Mouse (Mus musculus): ENCODE data around the gene Ilf2. TPM values are rescaled to one million over a fixed set of nuclear protein-coding genes. Genes with fewer than 3 reads are reported as not detected.

The Ilf2 gene
- polyA plus RNA-seq, 1 experiment from 2014 or later, result 169 TPM

DNA sequence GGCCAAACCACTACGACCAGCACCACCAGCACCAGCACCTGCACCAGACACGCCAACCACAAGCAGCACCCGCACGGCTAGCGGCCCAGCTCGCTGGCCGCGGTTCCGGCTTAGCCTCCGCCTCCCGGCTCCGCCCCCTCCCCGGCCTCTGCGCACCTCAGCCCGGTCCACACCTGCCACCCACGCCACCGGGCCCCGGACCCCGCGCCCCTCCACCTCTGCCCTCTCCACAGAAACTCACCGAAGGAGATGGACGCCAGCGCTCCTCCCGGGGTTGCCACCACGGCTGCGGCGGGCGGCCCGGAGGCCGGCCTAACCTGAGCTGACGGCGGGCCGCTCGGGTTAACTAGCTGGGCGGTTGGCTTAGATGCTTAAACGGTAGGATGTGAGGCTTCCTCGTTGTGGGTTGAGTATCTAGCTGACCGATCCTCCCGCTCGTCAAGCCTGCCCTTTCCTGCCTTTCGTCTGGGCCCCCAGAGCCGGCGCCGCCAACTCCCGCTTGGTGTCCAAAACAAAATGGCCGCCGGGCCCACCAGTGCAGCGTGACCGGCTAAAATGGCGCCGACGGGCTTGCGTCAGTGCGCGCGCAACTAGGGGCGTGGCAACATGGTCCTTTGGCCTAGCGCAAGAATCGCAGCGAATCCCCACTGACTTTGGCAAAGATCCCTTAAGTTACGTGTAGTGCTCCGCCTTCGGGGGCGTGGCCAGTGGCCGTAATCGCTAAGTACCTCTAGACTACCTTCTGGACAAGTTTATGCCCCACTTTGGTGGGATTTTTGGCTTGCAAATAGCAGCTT is 33.2 kb downstream of the Ilf2 start, which contains the start of gene Chtop:
TSS of gene Chtop (minus strand) at position 549 of the 797 bp plus-strand sequence.
- WGBS, result under 1% methylated on average over 66 of the region's 66 CpGs
- peak; percentile 87 for ATAC-seq (replicated peaks; ENCODE audit: low FRiP score)

DNA sequence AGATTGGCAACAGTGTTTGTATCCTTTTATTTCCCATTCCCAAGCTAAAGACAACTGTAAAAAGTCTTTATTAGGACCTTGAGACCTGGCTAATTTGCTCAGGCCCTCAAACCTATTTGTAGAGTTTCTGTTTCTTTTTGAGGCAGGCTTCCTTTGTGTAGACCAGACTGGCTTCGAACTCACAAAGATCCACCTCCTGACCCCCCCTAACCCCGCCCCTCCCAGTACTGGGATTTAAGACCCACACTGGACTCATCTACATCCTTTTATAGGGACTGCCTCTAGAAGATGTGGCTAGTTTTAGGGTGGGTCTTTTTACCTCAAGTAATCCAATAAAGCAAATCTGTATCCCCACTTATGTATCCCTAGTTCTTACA is 33.8 kb downstream of the Ilf2 start:
- ATAC-seq (replicated peaks; ENCODE audit: low FRiP score) (0 out of 2 replicates have a peak, but pooled peaks have one; percentile 1), DNase-seq (ENCODE audit: low spot score) (peak; percentile 54)
- peaks cover 15% of the 10 kb centered on the region; the same call in 1 of the 2 replicates for H3K36me3 ChIP-seq (ENCODE audit: control insufficient read depth, insufficient read depth, low read length)
- peak overlapping the region; percentile 40 for H3K27ac ChIP-seq (ENCODE audit: low read depth, low read length)
- H3K4me2 ChIP-seq, result peak overlapping the region; percentile 72
- H3K4me1 ChIP-seq (replicated peaks; ENCODE audit: control insufficient read depth, insufficient read depth, low read length), result peaks cover 14% of the 10 kb centered on the region
- peak overlapping the region; percentile 37 for H3K9ac ChIP-seq (ENCODE audit: low read depth, low read length)
- peak overlapping the region; percentile 90 for H3K4me3 ChIP-seq (ENCODE audit: low read depth, low read length)
- no peaks in the 10 kb centered on the region for H3K27me3 ChIP-seq (replicated peaks; ENCODE audit: control insufficient read depth, insufficient read depth, low read length)
- 8% methylated on average over 2 of the region's 2 CpGs for WGBS
- H3K9me3 ChIP-seq (ENCODE audit: control insufficient read depth, low read length), result no peaks in the 10 kb centered on the region

More for the DNA sequence above, 33.2 kb downstream of the Ilf2 start, which contains the start of gene Chtop:
- peak within 1 kb of the TSS; percentile 90 for H3K4me3 ChIP-seq (ENCODE audit: low read depth, low read length)
- H3K4me2 ChIP-seq, result peak within 1 kb of the TSS; percentile 93
- peak; percentile 99 for DNase-seq (ENCODE audit: low spot score)
- H3K9me3 ChIP-seq (ENCODE audit: control insufficient read depth, low read length), result no peaks in the 10 kb centered on the region
- peaks cover 15% of the 10 kb centered on the region; the same call in 1 of the 2 replicates for H3K36me3 ChIP-seq (ENCODE audit: control insufficient read depth, insufficient read depth, low read length)
- peak within 1 kb of the TSS; percentile 99 for H3K9ac ChIP-seq (ENCODE audit: low read depth, low read length)
- H3K27me3 ChIP-seq (replicated peaks; ENCODE audit: control insufficient read depth, insufficient read depth, low read length), result no peaks in the 10 kb centered on the region
- peaks cover 14% of the 10 kb centered on the region for H3K4me1 ChIP-seq (replicated peaks; ENCODE audit: control insufficient read depth, insufficient read depth, low read length)
- peak within 1 kb of the TSS; percentile 95 for H3K27ac ChIP-seq (ENCODE audit: low read depth, low read length)

DNA sequence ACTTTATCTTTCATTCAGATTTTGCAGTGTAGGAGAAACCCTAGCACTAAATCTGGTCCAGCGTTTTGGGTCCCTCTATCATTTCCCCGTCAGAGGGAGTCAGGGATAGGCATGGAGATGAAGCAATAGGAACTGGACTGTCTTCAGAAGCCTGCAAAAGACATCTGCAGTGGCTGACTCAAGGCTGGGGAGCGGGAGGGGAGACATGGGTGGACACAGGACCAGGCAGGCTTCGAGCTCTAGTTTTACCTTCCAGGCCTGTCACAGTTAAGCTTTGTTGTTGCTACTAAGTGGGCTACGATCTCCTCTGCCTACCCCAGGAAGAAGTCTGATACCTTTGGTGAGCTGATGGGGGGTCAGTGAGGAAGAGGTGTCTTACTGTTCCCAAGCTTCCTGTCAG is 36.4 kb downstream of the Ilf2 start:
- DNase-seq (ENCODE audit: low spot score) (no peak), ATAC-seq (replicated peaks; ENCODE audit: low FRiP score) (no peak)
- Histone ChIP-seq H3K4me3 (ENCODE audit: low read depth, low read length) (no peak overlapping the region), H3K9me3 (ENCODE audit: control insufficient read depth, low read length) (no peaks in the 10 kb centered on the region), H3K4me1 (replicated peaks; ENCODE audit: control insufficient read depth, insufficient read depth, low read length) (peaks cover 22% of the 10 kb centered on the region), H3K9ac (ENCODE audit: low read depth, low read length) (no peak overlapping the region), H3K4me2 (no peak overlapping the region), H3K27me3 (replicated peaks; ENCODE audit: control insufficient read depth, insufficient read depth, low read length) (no peaks in the 10 kb centered on the region), H3K27ac (ENCODE audit: low read depth, low read length) (no peak overlapping the region), H3K36me3 (ENCODE audit: control insufficient read depth, insufficient read depth, low read length) (no peaks in the 10 kb centered on the region; the same call in 1 of the 2 replicates)
- WGBS, result 80% methylated on average over 5 of the region's 5 CpGs

DNA sequence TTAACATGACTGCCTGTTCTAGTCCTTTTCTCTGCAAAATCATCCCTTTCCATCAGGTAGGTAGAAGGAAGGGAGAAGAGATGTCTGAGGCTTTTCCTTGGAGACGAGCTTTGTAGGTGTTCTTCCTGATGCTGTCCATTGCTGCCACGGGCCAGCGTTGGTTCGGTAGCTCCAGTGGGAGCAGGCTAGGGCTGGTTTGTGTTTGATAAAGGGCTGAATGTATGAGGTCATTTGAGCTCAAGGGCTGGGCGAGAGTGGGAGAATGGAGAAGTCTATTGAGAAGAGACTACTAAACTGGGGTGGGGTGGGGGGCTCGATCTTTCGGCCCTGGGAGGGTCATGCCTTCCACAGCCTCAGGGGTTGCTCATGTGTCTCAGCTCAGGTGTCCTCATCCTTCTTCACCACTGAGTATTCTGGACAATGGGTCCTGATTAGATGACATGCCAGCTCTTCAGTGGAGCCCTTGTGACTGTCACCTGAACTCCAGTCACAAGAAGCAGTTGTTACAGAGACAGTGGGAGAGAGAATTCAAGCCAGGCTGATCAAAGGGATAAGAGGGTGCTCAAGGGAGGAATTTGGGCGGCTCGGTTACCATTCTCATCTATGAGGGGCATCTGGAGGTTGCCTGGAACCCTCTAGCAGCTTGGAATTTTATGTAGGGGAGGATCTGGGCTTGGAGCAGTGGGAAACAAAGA is 37.2 kb downstream of the Ilf2 start:
- Histone ChIP-seq H3K36me3 (ENCODE audit: control insufficient read depth, insufficient read depth, low read length) (no peaks in the 10 kb centered on the region), H3K27me3 (replicated peaks; ENCODE audit: control insufficient read depth, insufficient read depth, low read length) (no peaks in the 10 kb centered on the region), H3K4me2 (no peak overlapping the region), H3K9me3 (ENCODE audit: control insufficient read depth, low read length) (no peaks in the 10 kb centered on the region), H3K27ac (ENCODE audit: low read depth, low read length) (no peak overlapping the region), H3K4me1 (replicated peaks; ENCODE audit: control insufficient read depth, insufficient read depth, low read length) (peaks cover 16% of the 10 kb centered on the region), H3K4me3 (ENCODE audit: low read depth, low read length) (no peak overlapping the region), H3K9ac (ENCODE audit: low read depth, low read length) (no peak overlapping the region)
- DNase-seq (ENCODE audit: low spot score) (no peak), ATAC-seq (replicated peaks; ENCODE audit: low FRiP score) (no peak)
- WGBS, result 70% methylated on average over 9 of the region's 9 CpGs

DNA sequence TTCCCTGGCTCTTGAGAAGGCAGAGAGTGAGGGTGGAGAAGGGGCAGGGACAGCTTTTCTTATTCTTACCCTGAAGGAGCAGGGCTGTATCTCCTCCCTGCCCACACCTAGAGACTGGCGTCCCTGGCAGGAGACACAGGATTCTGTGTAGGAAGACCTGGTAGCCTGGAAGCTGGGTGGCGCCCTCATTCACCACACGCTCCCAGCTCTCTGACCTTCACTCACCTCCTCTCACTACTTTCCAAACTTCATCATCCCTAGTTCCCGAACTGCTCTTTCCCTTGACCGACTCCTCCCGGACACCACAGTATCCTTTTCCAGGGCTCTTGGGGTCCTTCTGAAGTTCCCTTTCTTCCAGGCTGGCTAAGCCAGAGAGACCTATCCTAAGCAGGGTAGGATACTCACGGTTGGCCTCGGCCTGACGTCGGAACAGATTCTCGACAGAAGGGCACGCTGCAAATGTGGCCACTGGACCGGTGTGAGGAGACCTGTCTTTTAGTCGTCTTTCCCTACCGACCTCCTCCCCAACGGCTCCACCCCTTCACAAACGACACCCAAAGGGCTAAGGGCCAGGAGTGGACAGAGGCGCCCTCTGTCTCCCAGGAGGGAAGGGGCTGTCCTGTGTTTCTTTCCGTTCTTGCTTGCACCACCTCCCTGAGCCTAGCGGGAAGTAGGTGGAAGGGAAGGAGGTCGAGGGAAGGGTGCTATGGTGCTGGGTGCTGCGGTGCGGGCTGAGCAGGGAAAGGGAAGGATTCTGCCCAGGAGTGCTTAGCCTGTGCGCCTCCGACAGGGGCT is 38.1 kb downstream of the Ilf2 start, which contains the start of the genes S100a1 and S100a13:
TSS of gene S100a1 (minus strand) at position 597 of the 795 bp plus-strand sequence.
TSS of gene S100a13 (plus strand) at position 640 of the 795 bp plus-strand sequence.
- no peaks in the 10 kb centered on the region for H3K9me3 ChIP-seq (ENCODE audit: control insufficient read depth, low read length)
- H3K4me2 ChIP-seq, result peak within 1 kb of the TSS; percentile 87
- peak within 1 kb of the TSS; percentile 46 for H3K4me3 ChIP-seq (ENCODE audit: low read depth, low read length)
- DNase-seq (ENCODE audit: low spot score), result peak; percentile 56
- no peaks in the 10 kb centered on the region for H3K36me3 ChIP-seq (ENCODE audit: control insufficient read depth, insufficient read depth, low read length)
- H3K4me1 ChIP-seq (replicated peaks; ENCODE audit: control insufficient read depth, insufficient read depth, low read length), result peaks cover 13% of the 10 kb centered on the region
- WGBS, result 3% methylated on average over 25 of the region's 25 CpGs
- no peak within 1 kb of the TSS for H3K27ac ChIP-seq (ENCODE audit: low read depth, low read length)
- peak; percentile 46 for ATAC-seq (replicated peaks; ENCODE audit: low FRiP score)
- H3K9ac ChIP-seq (ENCODE audit: low read depth, low read length), result peak within 1 kb of the TSS; percentile 62
- no peaks in the 10 kb centered on the region for H3K27me3 ChIP-seq (replicated peaks; ENCODE audit: control insufficient read depth, insufficient read depth, low read length)

DNA sequence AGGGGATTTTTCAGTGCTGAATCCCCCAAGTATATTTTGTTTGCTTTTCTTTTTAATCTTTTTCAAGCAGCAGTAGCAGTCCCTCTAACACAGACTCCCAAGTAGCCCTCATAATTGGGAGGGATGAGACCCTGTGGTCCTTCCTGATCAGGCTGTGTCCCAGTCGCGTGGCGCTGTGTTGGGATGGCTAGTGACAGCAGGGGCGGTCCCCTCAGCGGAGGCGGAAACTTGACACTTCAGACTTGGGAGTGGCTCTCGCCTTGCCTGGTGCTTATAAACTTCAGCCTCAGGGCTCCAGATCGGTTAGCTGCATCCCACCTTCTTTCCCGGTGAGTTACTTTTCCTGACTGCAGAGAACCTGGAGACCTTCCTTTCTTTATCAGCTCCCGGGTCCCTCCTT is 38.8 kb downstream of the Ilf2 start:
- Histone ChIP-seq H3K4me1 (replicated peaks; ENCODE audit: control insufficient read depth, insufficient read depth, low read length) (peaks cover 12% of the 10 kb centered on the region), H3K4me3 (ENCODE audit: low read depth, low read length) (peak overlapping the region; percentile 46), H3K9ac (ENCODE audit: low read depth, low read length) (peak overlapping the region; percentile 62), H3K9me3 (ENCODE audit: control insufficient read depth, low read length) (no peaks in the 10 kb centered on the region), H3K36me3 (ENCODE audit: control insufficient read depth, insufficient read depth, low read length) (no peaks in the 10 kb centered on the region), H3K27me3 (replicated peaks; ENCODE audit: control insufficient read depth, insufficient read depth, low read length) (no peaks in the 10 kb centered on the region), H3K27ac (ENCODE audit: low read depth, low read length) (no peak overlapping the region), H3K4me2 (peak overlapping the region; percentile 87)
- WGBS, result under 1% methylated on average over 10 of the region's 10 CpGs
- DNase-seq (ENCODE audit: low spot score), result peak; percentile 76
- ATAC-seq (replicated peaks; ENCODE audit: low FRiP score), result peak; percentile 84

DNA sequence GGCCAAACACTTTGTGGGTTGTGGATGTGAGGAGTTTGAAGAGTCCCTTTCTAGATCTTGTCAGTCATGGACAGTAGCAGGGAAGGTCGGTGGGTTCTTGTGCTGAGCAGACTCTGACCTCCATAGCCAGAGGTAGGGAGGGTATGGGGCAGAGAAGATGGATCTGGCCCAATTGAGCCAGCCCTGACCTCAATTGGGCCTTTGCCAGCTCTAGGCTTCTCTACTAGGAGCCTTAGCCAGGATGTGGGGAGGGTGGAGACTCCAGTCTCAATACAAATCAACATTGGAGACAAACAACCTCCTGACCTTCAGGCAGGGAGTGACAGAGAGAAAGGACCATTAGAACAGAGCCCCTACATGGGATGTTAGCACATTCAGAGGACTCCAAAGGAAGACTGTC is 39.3 kb downstream of the Ilf2 start:
- ATAC-seq (replicated peaks; ENCODE audit: low FRiP score), result no peak
- no peaks in the 10 kb centered on the region for H3K36me3 ChIP-seq (ENCODE audit: control insufficient read depth, insufficient read depth, low read length)
- H3K27me3 ChIP-seq (replicated peaks; ENCODE audit: control insufficient read depth, insufficient read depth, low read length), result no peaks in the 10 kb centered on the region
- H3K27ac ChIP-seq (ENCODE audit: low read depth, low read length), result no peak overlapping the region
- no peaks in the 10 kb centered on the region for H3K9me3 ChIP-seq (ENCODE audit: control insufficient read depth, low read length)
- peaks cover 11% of the 10 kb centered on the region for H3K4me1 ChIP-seq (replicated peaks; ENCODE audit: control insufficient read depth, insufficient read depth, low read length)
- peak overlapping the region; percentile 62 for H3K9ac ChIP-seq (ENCODE audit: low read depth, low read length)
- H3K4me3 ChIP-seq (ENCODE audit: low read depth, low read length), result peak overlapping the region; percentile 46
- peak overlapping the region; percentile 87 for H3K4me2 ChIP-seq
- WGBS, result 30% methylated on average over 1 of the region's 1 CpGs
- no peak for DNase-seq (ENCODE audit: low spot score)

DNA sequence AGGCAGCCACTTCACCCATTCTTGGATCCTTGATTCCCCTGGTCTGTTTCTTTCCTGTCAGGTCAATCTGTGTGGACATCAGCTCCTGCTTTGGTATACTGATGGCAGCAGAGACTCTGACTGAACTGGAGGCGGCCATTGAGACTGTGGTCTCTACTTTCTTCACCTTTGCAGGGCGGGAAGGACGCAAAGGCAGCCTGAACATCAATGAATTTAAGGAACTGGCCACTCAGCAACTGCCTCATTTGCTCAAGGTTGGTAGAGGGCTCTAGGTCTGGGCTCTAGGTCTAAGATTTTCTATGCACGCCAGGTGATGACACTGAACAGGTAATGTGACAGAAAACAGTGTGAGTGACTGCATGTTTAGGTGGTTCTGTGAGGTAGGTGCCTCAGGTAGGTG is 39.9 kb downstream of the Ilf2 start:
- Histone ChIP-seq H3K27me3 (replicated peaks; ENCODE audit: control insufficient read depth, insufficient read depth, low read length) (no peaks in the 10 kb centered on the region), H3K4me2 (no peak overlapping the region; the same call in 1 of the 2 replicates), H3K36me3 (ENCODE audit: control insufficient read depth, insufficient read depth, low read length) (no peaks in the 10 kb centered on the region), H3K9ac (ENCODE audit: low read depth, low read length) (no peak overlapping the region), H3K27ac (ENCODE audit: low read depth, low read length) (no peak overlapping the region), H3K4me3 (ENCODE audit: low read depth, low read length) (no peak overlapping the region), H3K4me1 (replicated peaks; ENCODE audit: control insufficient read depth, insufficient read depth, low read length) (peaks cover 11% of the 10 kb centered on the region), H3K9me3 (ENCODE audit: control insufficient read depth, low read length) (no peaks in the 10 kb centered on the region)
- DNase-seq (ENCODE audit: low spot score) (no peak), ATAC-seq (replicated peaks; ENCODE audit: low FRiP score) (no peak)
- 91% methylated on average over 4 of the region's 4 CpGs for WGBS
